Mouse (Mus musculus) MEL (cell line): ENCODE data around the gene Tiam1. TPM values are rescaled to one million over a fixed set of nuclear protein-coding genes. Genes with fewer than 3 reads are reported as not detected.

Experiments used
- DNase-seq: peaks from one replicate; pipeline ENCODE4 v3.0.0; 2011; ENCODE audit warnings: low read depth, low spot score
- H3K27ac ChIP-seq: 2 replicates; pipeline ENCODE4 v1.5.1; 2012; ENCODE audit warnings: low read depth, mild to moderate bottlenecking, control low read depth, low read length, moderate library complexity; ENCODE audit not compliant: control insufficient read depth
- H3K27me3 ChIP-seq, 2 experiments: fragments of 150-350 bp in 1 of 2; sonication (generic) in 1 of 2; 2 replicates each; pipeline ENCODE4 v1.6.1; 2012; ENCODE audit warnings: low read length in 2 of 2, mild to moderate bottlenecking in 2 of 2, improper control_type of control experiment in 1 of 2, moderate library complexity in 1 of 2; ENCODE audit not compliant: insufficient read depth in 2 of 2, control insufficient read depth in 1 of 2
- H3K36me3 ChIP-seq, 2 experiments: 2 replicates each; pipeline ENCODE4 v1.6.1; 2012 to 2014; ENCODE audit warnings: low read length in 2 of 2, improper control_type of control experiment in 1 of 2, inconsistent platforms in 1 of 2, mild to moderate bottlenecking in 1 of 2; ENCODE audit not compliant: insufficient read depth in 2 of 2, control insufficient read depth in 1 of 2
- H3K4me1 ChIP-seq, 2 experiments: fragments of 150-350 bp in 1 of 2; sonication (generic) in 1 of 2; 2 replicates each; pipeline ENCODE4 v1.6.1; 2012; ENCODE audit warnings: low read length in 2 of 2, improper control_type of control experiment in 1 of 2, mild to moderate bottlenecking in 1 of 2; ENCODE audit not compliant: insufficient read depth in 2 of 2, control insufficient read depth in 1 of 2
- H3K4me3 ChIP-seq, 2 experiments: fragments of 150-350 bp in 1 of 2; sonication (generic) in 1 of 2; 2 replicates each; pipeline ENCODE4 v1.5.1; 2012; ENCODE audit warnings: low read depth in 2 of 2, low read length in 2 of 2, mild to moderate bottlenecking in 2 of 2, moderate library complexity in 2 of 2, control low read depth in 1 of 2, improper control_type of control experiment in 1 of 2; ENCODE audit not compliant: control insufficient read depth in 1 of 2, insufficient read depth in 1 of 2
- H3K79me2 ChIP-seq: 2 replicates; pipeline ENCODE4 v1.6.1; 2012; ENCODE audit warnings: mild to moderate bottlenecking, low read length, moderate library complexity; ENCODE audit not compliant: control insufficient read depth, poor library complexity, insufficient read depth
- H3K9ac ChIP-seq: 2 replicates; pipeline ENCODE4 v1.6.1; 2012; ENCODE audit warnings: low read depth, mild to moderate bottlenecking, control low read depth, low read length, moderate library complexity; ENCODE audit not compliant: control insufficient read depth, poor library complexity, severe bottlenecking
- H3K9me3 ChIP-seq: fragments of 150-350 bp; sonication (generic); replicated peaks from 2 replicates; pipeline ENCODE4 v1.6.1; 2012; ENCODE audit warnings: mild to moderate bottlenecking, low read length, improper control_type of control experiment, moderate library complexity; ENCODE audit not compliant: insufficient read depth
- CTCF ChIP-seq, 3 experiments: IDR thresholded peaks in 2 of 3; conservative IDR thresholded peaks in 1 of 3; 2 replicates each; pipeline ENCODE4 v1.5.1; 2011 to 2012; ENCODE audit warnings: low read length in 3 of 3, low read depth in 2 of 3, mild to moderate bottlenecking in 2 of 3, improper control_type of control experiment in 1 of 3, inconsistent platforms in 1 of 3, mixed read lengths in 1 of 3, moderate library complexity in 1 of 3; ENCODE audit not compliant: control insufficient read depth in 1 of 3, insufficient read depth in 1 of 3, poor library complexity in 1 of 3, severe bottlenecking in 1 of 3
- E2F4 ChIP-seq: IDR thresholded peaks from 2 replicates; pipeline ENCODE4 v1.6.1; 2011; ENCODE audit warnings: low read depth, low read length, improper control_type of control experiment, borderline replicate concordance
- ELF1 ChIP-seq: IDR thresholded peaks from 2 replicates; pipeline ENCODE4 v1.6.1; 2014; ENCODE audit warnings: low read depth, mild to moderate bottlenecking, inconsistent platforms, low read length, improper control_type of control experiment, moderate library complexity
- EP300 ChIP-seq, 2 experiments: IDR thresholded peaks; 2 replicates each; pipeline ENCODE4 v1.6.1; 2011; ENCODE audit warnings: improper control_type of control experiment in 2 of 2, low read length in 2 of 2, low read depth in 1 of 2, mild to moderate bottlenecking in 1 of 2
- GABPA ChIP-seq: IDR thresholded peaks from 2 replicates; pipeline ENCODE4 v1.6.1; 2012; ENCODE audit warnings: low read depth, mild to moderate bottlenecking, inconsistent platforms, low read length, improper control_type of control experiment, moderate library complexity
- HCFC1 ChIP-seq: IDR thresholded peaks from 2 replicates; pipeline ENCODE4 v1.6.1; 2012; ENCODE audit warnings: low read depth, mild to moderate bottlenecking, inconsistent platforms, low read length, improper control_type of control experiment, moderate library complexity
- JUND ChIP-seq: IDR thresholded peaks from 2 replicates; pipeline ENCODE4 v1.6.1; 2011; ENCODE audit warnings: low read depth, mild to moderate bottlenecking, improper control_type of control experiment, low read length
- KAT2A ChIP-seq: conservative IDR thresholded peaks from 2 replicates; pipeline ENCODE4 v1.6.1; 2012; ENCODE audit warnings: low read depth, low read length, improper control_type of control experiment, inconsistent platforms
- MAFK ChIP-seq: IDR thresholded peaks from 2 replicates; pipeline ENCODE4 v1.6.1; 2011; ENCODE audit warnings: low read depth, mild to moderate bottlenecking, low read length, improper control_type of control experiment, borderline replicate concordance
- MXI1 ChIP-seq: IDR thresholded peaks from 2 replicates; pipeline ENCODE4 v1.6.1; 2011; ENCODE audit warnings: mild to moderate bottlenecking, low read depth, low read length, improper control_type of control experiment
- MYB ChIP-seq: IDR thresholded peaks from 2 replicates; pipeline ENCODE4 v1.6.1; 2011; ENCODE audit warnings: mild to moderate bottlenecking, low read depth, low read length, improper control_type of control experiment
- POLR2AphosphoS2 ChIP-seq: IDR thresholded peaks from 2 replicates; pipeline ENCODE4 v1.6.1; 2011; ENCODE audit warnings: low read length, improper control_type of control experiment
- RCOR1 ChIP-seq: IDR thresholded peaks from 2 replicates; pipeline ENCODE4 v1.6.1; 2012; ENCODE audit warnings: low read depth, mild to moderate bottlenecking, inconsistent platforms, low read length, improper control_type of control experiment
- UBTF ChIP-seq: IDR thresholded peaks from 2 replicates; pipeline ENCODE4 v1.6.1; 2012; ENCODE audit warnings: low read depth, mild to moderate bottlenecking, inconsistent platforms, low read length, improper control_type of control experiment, moderate library complexity, borderline replicate concordance; ENCODE audit not compliant: insufficient read depth
- USF1 ChIP-seq: IDR thresholded peaks from 2 replicates; pipeline ENCODE4 v1.6.1; 2014; ENCODE audit warnings: low read depth, mild to moderate bottlenecking, inconsistent platforms, low read length, improper control_type of control experiment, moderate library complexity
- ZC3H11A ChIP-seq: IDR thresholded peaks from 2 replicates; pipeline ENCODE4 v1.6.1; 2012; ENCODE audit warnings: low read depth, mild to moderate bottlenecking, inconsistent platforms, low read length, improper control_type of control experiment
- ZKSCAN1 ChIP-seq: IDR thresholded peaks from 2 replicates; pipeline ENCODE4 v1.6.1; 2012; ENCODE audit warnings: low read depth, mild to moderate bottlenecking, inconsistent platforms, low read length, improper control_type of control experiment, moderate library complexity
- polyA plus RNA-seq, 2 experiments: library from polyadenylated mRNA; stranded (reverse) in 1 of 2; unstranded in 1 of 2; fragments of >175 nt in 1 of 2; fragments of >200 nt in 1 of 2; gene quantifications; 2 replicates each; pipeline versions ENCODE4 v1.2.1 to v1.2.4; 2012; ENCODE audit warnings: low replicate concordance in 2 of 2, low read depth in 1 of 2; ENCODE audit not compliant: insufficient read length in 2 of 2, insufficient read depth in 1 of 2, missing spikeins in 1 of 2
- total RNA-seq: library from RNA; depleted of rRNA; stranded (reverse); fragments of 300-350 nt; gene quantifications from 2 replicates; pipeline ENCODE4 v1.2.3, GENCODE M21; 2012

The Tiam1 gene
- total and polyA plus RNA-seq, 3 experiments = 15.0 to 23.9 (median 19.9) TPM

DNA sequence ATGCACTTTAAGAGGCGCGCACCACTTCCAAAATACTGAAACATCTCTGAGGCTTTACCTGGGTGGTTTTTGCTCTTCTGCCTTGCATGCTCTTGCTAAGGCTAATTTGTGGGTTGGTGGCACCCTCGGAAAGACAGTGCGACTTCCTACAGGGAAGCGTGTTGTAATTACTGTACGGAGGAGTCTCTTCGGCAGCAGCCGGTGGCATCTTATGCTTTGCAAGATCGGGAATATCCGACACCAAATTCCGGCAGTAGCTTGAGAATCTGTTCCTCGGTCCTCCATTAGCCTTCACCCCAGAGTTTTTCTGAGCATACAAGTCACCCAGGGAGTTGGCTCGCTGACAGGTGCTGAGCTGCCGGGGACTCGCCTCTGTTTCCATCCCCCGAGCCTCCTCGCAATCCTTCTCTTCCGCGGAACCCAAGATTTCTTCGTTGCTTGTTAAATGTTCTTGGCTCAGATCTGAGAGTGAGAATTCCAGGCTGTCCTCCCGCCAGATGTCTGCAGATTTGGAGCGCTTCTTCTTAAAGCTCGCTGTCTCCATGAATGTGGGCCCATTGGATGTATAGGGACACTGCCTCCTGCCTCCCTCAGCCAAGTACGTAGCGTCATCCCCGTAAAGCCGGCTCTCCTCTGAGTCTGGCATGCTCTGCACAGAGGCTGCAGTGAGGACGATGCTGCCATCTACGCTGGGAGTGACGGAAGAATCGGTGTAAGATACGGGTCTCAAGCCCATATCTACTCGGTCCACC is 245.8 kb downstream of the Tiam1 start:
- no peak for DNase-seq
- Histone ChIP-seq H3K4me1 (no peaks in the 10 kb centered on the region), H3K79me2 (no peaks in the 10 kb centered on the region; the same call in 1 of the 2 replicates), H3K9me3 (no peaks in the 10 kb centered on the region), H3K27ac (no peak overlapping the region), H3K27me3 (no peaks in the 10 kb centered on the region), H3K9ac (no peak overlapping the region), H3K4me3 (no peak overlapping the region), H3K36me3 (no peaks in the 10 kb centered on the region)
- TF ChIP-seq USF1 (no peak), EP300 (IDR thresholded peaks at IDR 0.05; ENCODE audit: low read depth in 1 of 2, low read length in 2 of 2) (no peak), POLR2AphosphoS2 (no peak), CTCF (IDR thresholded peaks at IDR 0.05 in 2 of 3, conservative IDR thresholded peaks at IDR 0.05 in 1 of 3; ENCODE audit: control insufficient read depth in 1 of 3, insufficient read depth in 1 of 3, low read depth in 2 of 3, low read length in 3 of 3, poor library complexity in 1 of 3, severe bottlenecking in 1 of 3) (no peak), ZC3H11A (no peak), MXI1 (no peak), ELF1 (no peak), GABPA (no peak)

DNA sequence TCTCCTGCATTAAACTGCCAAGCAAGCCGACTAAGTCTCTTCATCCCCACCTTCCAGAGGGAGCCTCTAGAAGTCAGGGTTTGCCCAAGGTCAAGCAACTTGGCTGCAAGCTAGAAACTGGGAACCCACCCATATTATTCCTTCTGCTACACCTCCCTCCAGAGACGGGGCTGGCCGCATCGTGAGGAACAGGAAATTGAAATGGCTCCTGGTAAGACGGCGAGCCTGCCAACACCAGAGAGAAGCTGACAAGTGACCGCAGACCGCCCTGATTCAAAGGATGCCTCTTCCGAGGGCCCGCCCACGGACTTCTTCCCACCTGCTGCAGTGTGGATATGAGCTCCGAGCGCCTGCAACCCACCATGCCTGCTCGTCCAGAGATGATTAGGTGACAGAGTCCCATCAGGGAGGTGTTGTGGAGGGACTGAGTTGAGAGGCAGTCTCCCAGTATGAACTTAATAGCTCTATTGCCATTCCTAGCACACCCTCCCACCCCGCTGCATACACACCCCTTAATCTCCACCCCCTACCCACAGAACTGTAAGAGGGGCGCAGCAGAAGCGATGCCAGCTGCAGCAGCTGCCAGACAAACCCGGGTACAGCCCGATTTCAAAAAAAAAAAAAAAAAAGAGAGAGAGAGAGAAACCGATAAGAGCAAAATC is 246.6 kb downstream of the Tiam1 start:
- no peaks in the 10 kb centered on the region for H3K9me3 ChIP-seq
- no peaks in the 10 kb centered on the region for H3K27me3 ChIP-seq
- H3K4me1 ChIP-seq = no peaks in the 10 kb centered on the region
- H3K4me3 ChIP-seq = no peak overlapping the region
- no peaks in the 10 kb centered on the region for H3K36me3 ChIP-seq
- DNase-seq = no peak
- no peak overlapping the region for H3K9ac ChIP-seq
- H3K27ac ChIP-seq = no peak overlapping the region
- TF ChIP-seq USF1 = no peak
- no peak for TF ChIP-seq KAT2A
- no peak for TF ChIP-seq ZKSCAN1
- TF ChIP-seq E2F4 = no peak
- no peak for TF ChIP-seq JUND
- TF ChIP-seq MYB = no peak
- TF ChIP-seq RCOR1 = no peak
- no peak for TF ChIP-seq HCFC1
- TF ChIP-seq UBTF = no peak
- no peak for TF ChIP-seq MAFK
- H3K79me2 ChIP-seq = no peaks in the 10 kb centered on the region
